Mouse (Mus musculus) hindbrain, embryonic 12.5 days (tissue): ENCODE measurements at regions not wholly inside any gene's neighbourhood (a gene's known extent, or its start where the extent isn't known, plus 50 kb on each side); places are given as distances from the start of the nearest gene placed in this dataset.

Experiments used
- ATAC-seq: fragments of 200-750 bp; cut with Nextera tagmentation; 2 replicates; pipeline ENCODE4 v1.8.0; 2017; ENCODE audit warnings: moderate TSS enrichment; ENCODE audit not compliant: low FRiP score
- H3K27ac ChIP-seq: fragments of 300-500 bp; sonication (generic); 2 replicates; pipeline ENCODE4 v1.5.1; 2016; ENCODE audit warnings: mild to moderate bottlenecking
- H3K27me3 ChIP-seq: fragments of 300-500 bp; sonication (generic); 2 replicates; pipeline ENCODE4 v1.6.1; 2016; ENCODE audit warnings: mild to moderate bottlenecking
- H3K36me3 ChIP-seq: fragments of 300-500 bp; sonication (generic); 2 replicates; pipeline ENCODE4 v1.6.1; 2016; ENCODE audit warnings: mild to moderate bottlenecking
- H3K4me1 ChIP-seq: fragments of 300-500 bp; sonication (generic); 2 replicates; pipeline ENCODE4 v1.6.1; 2016
- H3K4me2 ChIP-seq: fragments of 300-500 bp; sonication (generic); replicated peaks from 2 replicates; pipeline ENCODE4 v1.6.1; 2016; ENCODE audit warnings: mild to moderate bottlenecking
- H3K4me3 ChIP-seq: fragments of 300-500 bp; sonication (generic); 2 replicates; pipeline ENCODE4 v1.5.1; 2016; ENCODE audit warnings: mild to moderate bottlenecking
- H3K9ac ChIP-seq: fragments of 300-500 bp; sonication (generic); 2 replicates; pipeline ENCODE4 v1.6.1; 2016; ENCODE audit warnings: mild to moderate bottlenecking, moderate library complexity
- H3K9me3 ChIP-seq: fragments of 300-500 bp; sonication (generic); replicated peaks from 2 replicates; pipeline ENCODE4 v1.6.1; 2016; ENCODE audit warnings: mild to moderate bottlenecking
- WGBS: fragments of 180-500 bp; shearing (Covaris S2); methylation state at CpG from one replicate; pipeline ENCODE4 v1.1.7; 2016; 5-methylcytosine and 5-hydroxymethylcytosine counted together

- Histone ChIP-seq H3K4me2 (no peak overlapping the region), H3K9ac (no peak overlapping the region), H3K36me3 (no peaks in the 10 kb centered on the region), H3K9me3 (no peaks in the 10 kb centered on the region), H3K27me3 (no peaks in the 10 kb centered on the region), H3K27ac (no peak overlapping the region), H3K4me3 (no peak overlapping the region), H3K4me1 (no peaks in the 10 kb centered on the region)
- WGBS = 62% methylated on average over 1 of the region's 1 CpGs
- no peak for ATAC-seq
Measured at GRCm38 (mm10) chr1:107811136-107811535, 221.3 kb downstream of the Serpinb8 start.

- H3K27me3 ChIP-seq = no peaks in the 10 kb centered on the region
- H3K4me1 ChIP-seq = no peaks in the 10 kb centered on the region
- H3K9me3 ChIP-seq = no peaks in the 10 kb centered on the region
- no peak overlapping the region for H3K4me2 ChIP-seq
- no peak for ATAC-seq
- H3K36me3 ChIP-seq = no peaks in the 10 kb centered on the region
- no peak overlapping the region for H3K4me3 ChIP-seq
- WGBS = 76% methylated on average over 2 of the region's 2 CpGs
- H3K9ac ChIP-seq = no peak overlapping the region
- no peak overlapping the region for H3K27ac ChIP-seq
Measured at GRCm38 (mm10) chr1:107811859-107812258, 222.1 kb downstream of the Serpinb8 start.

- no peaks in the 10 kb centered on the region for H3K27me3 ChIP-seq
- no peaks in the 10 kb centered on the region for H3K9me3 ChIP-seq
- H3K9ac ChIP-seq = no peak overlapping the region
- WGBS = 91% methylated on average over 5 of the region's 5 CpGs
- no peak overlapping the region for H3K27ac ChIP-seq
- H3K36me3 ChIP-seq = no peaks in the 10 kb centered on the region
- ATAC-seq = no peak
- H3K4me3 ChIP-seq = no peak overlapping the region
- no peak overlapping the region for H3K4me2 ChIP-seq
- no peaks in the 10 kb centered on the region for H3K4me1 ChIP-seq
Measured at GRCm38 (mm10) chr1:107837877-107838276, 248.1 kb downstream of the Serpinb8 start.

- H3K27me3 ChIP-seq = no peaks in the 10 kb centered on the region
- no peak overlapping the region for H3K27ac ChIP-seq
- no peak overlapping the region for H3K4me3 ChIP-seq
- 67% methylated on average over 2 of the region's 2 CpGs for WGBS
- H3K9me3 ChIP-seq = no peaks in the 10 kb centered on the region
- no peaks in the 10 kb centered on the region for H3K36me3 ChIP-seq
- H3K4me1 ChIP-seq = no peaks in the 10 kb centered on the region
- H3K4me2 ChIP-seq = no peak overlapping the region
- ATAC-seq = no peak
- H3K9ac ChIP-seq = no peak overlapping the region
Measured at GRCm38 (mm10) chr1:107852386-107852785, 262.6 kb downstream of the Serpinb8 start.

- Histone ChIP-seq H3K9me3 (no peaks in the 10 kb centered on the region), H3K4me2 (no peak overlapping the region), H3K27me3 (no peaks in the 10 kb centered on the region), H3K36me3 (no peaks in the 10 kb centered on the region), H3K4me1 (no peaks in the 10 kb centered on the region), H3K4me3 (no peak overlapping the region), H3K27ac (no peak overlapping the region), H3K9ac (no peak overlapping the region)
- ATAC-seq = no peak
- WGBS = 88% methylated on average over 4 of the region's 4 CpGs
Measured at GRCm38 (mm10) chr1:107853001-107853400, 263.2 kb downstream of the Serpinb8 start.

GRCm38 (mm10) chr1:107897743-107898437 is 308.1 kb downstream of the Serpinb8 start:
- no peaks in the 10 kb centered on the region for H3K27me3 ChIP-seq
- no peak for ATAC-seq
- WGBS = 46% methylated on average over 3 of the region's 3 CpGs
- no peak overlapping the region for H3K9ac ChIP-seq
- H3K36me3 ChIP-seq = no peaks in the 10 kb centered on the region
- H3K27ac ChIP-seq = no peak overlapping the region
- H3K4me3 ChIP-seq = no peak overlapping the region
- H3K4me1 ChIP-seq = peaks cover 3% of the 10 kb centered on the region; the same call in 1 of the 2 replicates
- H3K9me3 ChIP-seq = no peaks in the 10 kb centered on the region
- no peak overlapping the region for H3K4me2 ChIP-seq

- ATAC-seq = no peak
- Histone ChIP-seq H3K4me3 (no peak overlapping the region), H3K36me3 (no peaks in the 10 kb centered on the region), H3K9me3 (no peaks in the 10 kb centered on the region), H3K27ac (no peak overlapping the region), H3K4me1 (peaks cover 3% of the 10 kb centered on the region; the same call in 1 of the 2 replicates), H3K27me3 (no peaks in the 10 kb centered on the region), H3K9ac (no peak overlapping the region), H3K4me2 (no peak overlapping the region)
- WGBS = 87% methylated on average over 4 of the region's 4 CpGs
Measured at GRCm38 (mm10) chr1:107899261-107899660, 309.5 kb downstream of the Serpinb8 start.

GRCm38 (mm10) chr1:107900449-107900848 is 310.6 kb downstream of the Serpinb8 start:
- WGBS = 30% methylated on average over 2 of the region's 2 CpGs
- Histone ChIP-seq H3K36me3 (no peaks in the 10 kb centered on the region), H3K9ac (no peak overlapping the region), H3K4me3 (no peak overlapping the region), H3K27me3 (no peaks in the 10 kb centered on the region), H3K4me1 (peaks cover 3% of the 10 kb centered on the region; the same call in 1 of the 2 replicates), H3K4me2 (no peak overlapping the region), H3K27ac (no peak overlapping the region), H3K9me3 (no peaks in the 10 kb centered on the region)
- ATAC-seq = peak; percentile 81

GRCm38 (mm10) chr1:107900913-107901312 is 311.1 kb downstream of the Serpinb8 start:
- WGBS = 38% methylated on average over 1 of the region's 1 CpGs
- no peak overlapping the region for H3K4me3 ChIP-seq
- ATAC-seq = peak; percentile 66; the same call in 1 of the 2 replicates

GRCm38 (mm10) chr1:107908236-107909063 is 318.6 kb downstream of the Serpinb8 start:
- no peak overlapping the region for H3K9ac ChIP-seq
- 0 out of 2 replicates have a peak overlapping the region, but pooled peaks have one; percentile 12 for H3K27ac ChIP-seq
- H3K4me2 ChIP-seq = no peak overlapping the region
- no peak for ATAC-seq
- H3K9me3 ChIP-seq = no peaks in the 10 kb centered on the region
- no peaks in the 10 kb centered on the region for H3K4me1 ChIP-seq
- H3K4me3 ChIP-seq = no peak overlapping the region
- WGBS = 72% methylated on average over 4 of the region's 4 CpGs
- no peaks in the 10 kb centered on the region for H3K27me3 ChIP-seq
- no peaks in the 10 kb centered on the region for H3K36me3 ChIP-seq

More at GRCm38 (mm10) chr1:107900913-107901312, 311.1 kb downstream of the Serpinb8 start:
- H3K27me3 ChIP-seq = no peaks in the 10 kb centered on the region
- H3K4me2 ChIP-seq = no peak overlapping the region
- no peak overlapping the region; the same call in 1 of the 2 replicates for H3K27ac ChIP-seq
- peaks cover 3% of the 10 kb centered on the region; the same call in 1 of the 2 replicates for H3K4me1 ChIP-seq
- no peak overlapping the region for H3K9ac ChIP-seq
- no peaks in the 10 kb centered on the region for H3K9me3 ChIP-seq
- no peaks in the 10 kb centered on the region for H3K36me3 ChIP-seq

- WGBS = 67% methylated on average over 7 of the region's 7 CpGs
- H3K27me3 ChIP-seq = no peaks in the 10 kb centered on the region
- no peaks in the 10 kb centered on the region for H3K9me3 ChIP-seq
- H3K27ac ChIP-seq = no peak overlapping the region; the same call in 1 of the 2 replicates
- H3K4me2 ChIP-seq = no peak overlapping the region
- H3K36me3 ChIP-seq = no peaks in the 10 kb centered on the region
- no peaks in the 10 kb centered on the region for H3K4me1 ChIP-seq
- H3K9ac ChIP-seq = no peak overlapping the region
- no peak overlapping the region for H3K4me3 ChIP-seq
- ATAC-seq = no peak
Measured at GRCm38 (mm10) chr1:107914671-107915590, 325.1 kb downstream of the Serpinb8 start.

GRCm38 (mm10) chr1:107917037-107917436 is 327.2 kb downstream of the Serpinb8 start:
- Histone ChIP-seq H3K9ac (no peak overlapping the region), H3K27ac (no peak overlapping the region), H3K27me3 (no peaks in the 10 kb centered on the region), H3K4me1 (no peaks in the 10 kb centered on the region), H3K36me3 (no peaks in the 10 kb centered on the region), H3K9me3 (no peaks in the 10 kb centered on the region), H3K4me2 (no peak overlapping the region), H3K4me3 (no peak overlapping the region)
- ATAC-seq = no peak
- WGBS = 71% methylated on average over 5 of the region's 5 CpGs
